Mouse (Mus musculus) C2C12 (cell line): Measurements from ENCODE around the gene Spag6.

Experiments used
- CTCF ChIP-seq: IDR thresholded peaks from one replicate; pipeline ENCODE4 v1.5.1; 2011; ENCODE audit not compliant: control insufficient read depth, insufficient read depth, insufficient read length
- MAX ChIP-seq: IDR thresholded peaks from one replicate; pipeline ENCODE4 v1.6.1; 2011; ENCODE audit warnings: mild to moderate bottlenecking, control low read depth
- USF1 ChIP-seq: IDR thresholded peaks from one replicate; pipeline ENCODE4 v1.6.1; 2011; ENCODE audit warnings: low read depth, mild to moderate bottlenecking, control low read depth, moderate library complexity

- no peak for TF ChIP-seq CTCF
- TF ChIP-seq USF1: no peak
- TF ChIP-seq MAX: no peak
These were observed 14.1 kb upstream of the Spag6 start for GRCm38 (mm10) chr2:18679701-18680100.
